ENCODE assay signal across 16 mouse cellular contexts in the genomic region with DNA sequence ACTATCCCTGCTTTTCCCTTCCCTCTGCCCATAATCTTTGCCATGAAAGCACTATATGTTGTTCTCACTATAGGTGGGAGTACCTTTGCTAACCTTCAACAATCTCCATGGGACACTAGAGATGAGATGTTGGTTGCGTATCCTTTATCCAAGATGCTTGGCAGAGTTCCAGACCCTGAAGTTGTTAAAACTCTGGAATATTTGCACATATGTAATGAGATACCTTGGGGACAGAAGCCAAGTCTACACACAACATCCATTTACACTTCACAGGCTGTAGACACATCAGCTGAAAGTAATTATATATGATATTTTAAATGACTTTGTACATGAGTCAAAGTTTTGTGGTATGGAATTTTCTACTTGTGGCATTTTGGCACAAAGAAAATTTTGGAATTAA.
"Had no signal": no experiment of that assay in that cellular context is flagged by ENCODE, and none has a peak within 500 bp of the region (broad histone marks: within the 10 kb centered on the region; RNA-seq: fewer than 3 reads in every experiment).

No protein-coding gene starts in this region.

- H3K27me3 ChIP-seq: lung, embryonic 15.5 days; midbrain, embryonic 13.5 days; midbrain, embryonic 15.5 days; neural tube, embryonic 12.5 days had no signal

- DNase-seq: liver, postnatal 0 days; lung, adult 2 months; lung, postnatal 14 days; lung, postnatal 36 days; right cerebral cortex, postnatal 14 days; thymus, adult 18-20 months; thymus, postnatal 14 days; thymus, postnatal 36 days had no signal

- H3K9me3 ChIP-seq: lung, embryonic 15.5 days; megakaryocyte, embryonic 14.5 days; midbrain, embryonic 13.5 days; midbrain, embryonic 15.5 days; neural tube, embryonic 12.5 days had no signal

- H3K4me2 ChIP-seq: lung, embryonic 15.5 days; midbrain, embryonic 11.5 days; midbrain, embryonic 13.5 days; midbrain, embryonic 15.5 days; neural tube, embryonic 12.5 days had no signal

- H3K4me3 ChIP-seq: lung, embryonic 15.5 days; megakaryocyte, embryonic 14.5 days; midbrain, embryonic 13.5 days; midbrain, embryonic 15.5 days; neural tube, embryonic 12.5 days had no signal

- H3K36me3 ChIP-seq: lung, embryonic 15.5 days; midbrain, embryonic 13.5 days; midbrain, embryonic 15.5 days; neural tube, embryonic 12.5 days had no signal

- H3K27ac ChIP-seq: lung, embryonic 15.5 days; macrophage; midbrain, embryonic 13.5 days; midbrain, embryonic 15.5 days; neural tube, embryonic 12.5 days had no signal

- H3K4me1 ChIP-seq: lung, embryonic 15.5 days; megakaryocyte, embryonic 14.5 days; midbrain, embryonic 13.5 days; midbrain, embryonic 15.5 days; neural tube, embryonic 12.5 days had no signal

- H3K9ac ChIP-seq: liver, postnatal 0 days; lung, embryonic 15.5 days; midbrain, embryonic 13.5 days; midbrain, embryonic 15.5 days; neural tube, embryonic 12.5 days had no signal

- ATAC-seq: liver, postnatal 0 days; lung, postnatal 0 days; midbrain, embryonic 13.5 days; midbrain, embryonic 15.5 days had no signal
